Mouse (Mus musculus) limb, embryonic 15.5 days (tissue): Measurements from ENCODE around the gene Ndufa4l2. TPM values are rescaled to one million over a fixed set of nuclear protein-coding genes. Genes with fewer than 3 reads are reported as not detected.

Source experiments
- ATAC-seq: fragments of 200-750 bp; cut with Nextera tagmentation; 2 replicates; pipeline ENCODE4 v1.8.0; 2017; ENCODE audit warnings: low read depth, moderate TSS enrichment; ENCODE audit not compliant: insufficient number of reproducible peaks, low FRiP score, low TSS enrichment
- H3K27ac ChIP-seq: fragments of 300-500 bp; sonication (generic); 2 replicates; pipeline ENCODE4 v1.5.1; 2015; ENCODE audit warnings: moderate library complexity, mild to moderate bottlenecking, inconsistent platforms
- H3K27me3 ChIP-seq: fragments of 300-500 bp; sonication (generic); 2 replicates; pipeline ENCODE4 v1.6.1; 2015; ENCODE audit warnings: inconsistent platforms
- H3K36me3 ChIP-seq: fragments of 300-500 bp; sonication (generic); 2 replicates; pipeline ENCODE4 v1.6.1; 2015; ENCODE audit warnings: inconsistent platforms
- H3K4me1 ChIP-seq: fragments of 300-500 bp; sonication (generic); 2 replicates; pipeline ENCODE4 v1.6.1; 2015; ENCODE audit warnings: inconsistent platforms
- H3K4me2 ChIP-seq: fragments of 300-500 bp; sonication (generic); 2 replicates; pipeline ENCODE4 v1.6.1; 2015; ENCODE audit warnings: mild to moderate bottlenecking, inconsistent platforms
- H3K4me3 ChIP-seq: fragments of 300-500 bp; sonication (generic); 2 replicates; pipeline ENCODE4 v1.5.1; 2015; ENCODE audit warnings: mild to moderate bottlenecking, inconsistent platforms
- H3K9ac ChIP-seq: fragments of 300-500 bp; sonication (generic); 2 replicates; pipeline ENCODE4 v1.6.1; 2015; ENCODE audit warnings: inconsistent platforms
- H3K9me3 ChIP-seq: fragments of 300-500 bp; sonication (generic); 2 replicates; pipeline ENCODE4 v1.6.1; 2016; ENCODE audit warnings: inconsistent platforms
- WGBS: fragments of 180-500 bp; shearing (Covaris S2); methylation state at CpG from one replicate; pipeline ENCODE4 v1.1.7; 2015; 5-methylcytosine and 5-hydroxymethylcytosine counted together
- polyA plus RNA-seq: library from polyadenylated mRNA; unstranded; fragments of >200 nt; fragmentation: Nextera tagmentation; extraction: Ambion mirVana; gene quantifications from 2 replicates; pipeline ENCODE4 v1.2.1, GENCODE M21; 2015

Gene Ndufa4l2
- polyA plus RNA-seq, 1 experiment from 2014 or later, result 328 TPM

DNA sequence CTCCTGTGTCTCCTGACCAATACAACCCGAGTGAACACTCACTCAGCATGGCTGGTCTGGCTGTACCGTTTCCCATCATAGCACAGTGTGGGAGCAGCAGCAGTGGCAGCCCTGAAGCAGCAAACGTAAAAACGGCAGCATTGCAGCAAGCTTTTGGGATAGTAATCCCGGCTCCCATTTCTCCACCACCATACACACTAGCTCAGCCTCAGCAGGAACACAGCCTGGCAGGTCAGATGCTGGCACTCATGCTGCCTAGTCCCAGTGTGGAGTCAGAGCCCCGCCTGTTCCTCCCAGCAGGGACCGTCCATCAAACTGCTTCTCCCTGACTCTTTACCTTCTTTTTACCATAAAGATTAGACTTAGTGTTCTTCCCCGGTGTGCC, 23.6 kb upstream of the Ndufa4l2 start:
- no peak overlapping the region for H3K27ac ChIP-seq
- 79% methylated on average over 8 of the region's 8 CpGs for WGBS
- H3K4me3 ChIP-seq, result no peak overlapping the region
- no peaks in the 10 kb centered on the region; the same call in 1 of the 2 replicates for H3K4me1 ChIP-seq
- no peak overlapping the region for H3K9ac ChIP-seq
- H3K9me3 ChIP-seq, result no peaks in the 10 kb centered on the region
- peaks cover 84% of the 10 kb centered on the region for H3K36me3 ChIP-seq
- H3K4me2 ChIP-seq, result no peak overlapping the region
- H3K27me3 ChIP-seq, result no peaks in the 10 kb centered on the region
- ATAC-seq, result no peak

DNA sequence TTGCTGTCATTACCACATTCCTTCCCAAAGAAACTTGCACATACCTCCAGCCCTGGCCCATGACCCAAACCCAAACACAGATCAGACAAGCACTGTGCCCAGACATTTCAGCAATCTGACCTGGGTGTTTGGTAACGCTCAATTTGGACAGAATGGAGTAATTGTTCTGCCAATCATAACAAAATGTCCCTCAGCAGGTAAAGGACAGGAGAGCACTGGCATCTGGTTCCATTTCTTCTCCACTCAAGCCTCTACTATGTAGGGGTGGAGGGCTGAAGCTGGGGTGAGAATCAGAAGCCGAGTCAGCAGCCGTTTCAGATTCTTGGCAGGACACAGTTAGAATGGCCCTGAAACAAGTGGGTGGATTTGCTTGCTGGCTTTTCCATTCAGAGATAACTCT, 22.6 kb upstream of the Ndufa4l2 start:
- Histone ChIP-seq H3K4me1 (no peaks in the 10 kb centered on the region; the same call in 1 of the 2 replicates), H3K27me3 (no peaks in the 10 kb centered on the region), H3K4me3 (no peak overlapping the region), H3K9ac (no peak overlapping the region), H3K27ac (no peak overlapping the region), H3K4me2 (no peak overlapping the region), H3K36me3 (peaks cover 87% of the 10 kb centered on the region), H3K9me3 (no peaks in the 10 kb centered on the region)
- ATAC-seq, result no peak
- WGBS, result 81% methylated on average over 3 of the region's 3 CpGs

DNA sequence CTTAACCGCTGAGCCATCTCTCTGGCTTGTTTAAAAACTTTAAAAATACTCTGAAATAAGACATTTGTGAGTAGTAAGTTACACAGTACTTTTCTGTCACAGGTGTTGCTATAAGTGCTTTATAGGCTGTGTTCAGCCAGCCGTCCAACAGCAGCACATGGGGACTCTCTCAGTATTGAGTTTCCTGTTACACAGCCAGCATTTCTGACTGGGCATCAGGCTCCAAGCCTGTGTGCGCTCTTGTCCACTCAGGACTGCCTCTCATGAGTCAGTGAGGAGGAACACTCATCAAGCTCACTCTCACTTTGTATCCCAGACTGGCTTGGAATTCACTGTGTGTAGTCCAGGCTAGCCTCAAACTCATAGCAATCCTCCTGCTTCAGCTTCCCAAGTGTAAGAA, 18.6 kb upstream of the Ndufa4l2 start:
- no peak overlapping the region for H3K27ac ChIP-seq
- H3K4me3 ChIP-seq, result no peak overlapping the region
- no peak overlapping the region for H3K9ac ChIP-seq
- H3K36me3 ChIP-seq, result peaks cover 86% of the 10 kb centered on the region
- 80% methylated on average over 3 of the region's 3 CpGs for WGBS
- H3K4me1 ChIP-seq, result no peaks in the 10 kb centered on the region
- H3K27me3 ChIP-seq, result no peaks in the 10 kb centered on the region
- ATAC-seq, result no peak
- H3K4me2 ChIP-seq, result no peak overlapping the region
- no peaks in the 10 kb centered on the region for H3K9me3 ChIP-seq

- H3K9ac ChIP-seq, result no peak overlapping the region
- no peak for ATAC-seq
- H3K9me3 ChIP-seq, result no peaks in the 10 kb centered on the region
- H3K27ac ChIP-seq, result no peak overlapping the region
- H3K4me3 ChIP-seq, result no peak overlapping the region
- H3K36me3 ChIP-seq, result peaks cover 61% of the 10 kb centered on the region
- no peak overlapping the region for H3K4me2 ChIP-seq
- H3K4me1 ChIP-seq, result no peaks in the 10 kb centered on the region
- H3K27me3 ChIP-seq, result no peaks in the 10 kb centered on the region
- 75% methylated on average over 5 of the region's 5 CpGs for WGBS
Measured at GRCm38 (mm10) chr10:127499516-127499915, 15.3 kb upstream of the Ndufa4l2 start.

DNA sequence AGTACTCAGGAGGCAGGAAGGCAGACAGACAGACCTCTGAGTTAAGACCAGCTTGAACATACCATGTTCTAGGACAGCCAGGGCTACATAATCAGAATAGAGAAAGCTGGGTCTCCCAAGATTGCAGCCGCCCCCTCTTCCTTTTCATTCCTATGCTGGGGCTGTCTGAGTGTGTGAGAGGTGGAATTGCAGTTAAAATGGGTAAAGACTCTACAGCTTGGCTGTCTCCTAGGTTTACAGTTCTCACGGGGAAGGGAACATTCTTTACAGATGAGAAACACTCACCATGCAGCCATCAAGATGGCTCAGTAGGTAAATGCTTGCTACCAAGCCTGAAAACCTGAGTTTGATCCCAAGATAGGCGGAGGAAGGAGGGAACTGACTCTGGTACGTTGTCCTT, 14.7 kb upstream of the Ndufa4l2 start:
- WGBS, result 79% methylated on average over 4 of the region's 4 CpGs
- H3K27ac ChIP-seq, result no peak overlapping the region
- no peak overlapping the region for H3K4me3 ChIP-seq
- no peaks in the 10 kb centered on the region for H3K4me1 ChIP-seq
- no peaks in the 10 kb centered on the region for H3K9me3 ChIP-seq
- no peak overlapping the region for H3K4me2 ChIP-seq
- H3K9ac ChIP-seq, result no peak overlapping the region
- no peak for ATAC-seq
- no peaks in the 10 kb centered on the region for H3K27me3 ChIP-seq
- peaks cover 59% of the 10 kb centered on the region for H3K36me3 ChIP-seq

- Histone ChIP-seq H3K4me2 (no peak within 1 kb of the TSS), H3K4me1 (no peaks in the 10 kb centered on the region), H3K9me3 (no peaks in the 10 kb centered on the region), H3K4me3 (no peak within 1 kb of the TSS), H3K36me3 (peaks cover 56% of the 10 kb centered on the region), H3K9ac (no peak within 1 kb of the TSS), H3K27me3 (no peaks in the 10 kb centered on the region), H3K27ac (peak within 1 kb of the TSS; percentile 24)
- 67% methylated on average over 13 of the region's 13 CpGs for WGBS
- ATAC-seq, result peak; percentile 38
Measured at GRCm38 (mm10) chr10:127500894-127501893, 13.6 kb upstream of the Ndufa4l2 start, which contains the start of gene Stac3. TSS of gene Stac3 (plus strand) at chr10:127501686.

DNA sequence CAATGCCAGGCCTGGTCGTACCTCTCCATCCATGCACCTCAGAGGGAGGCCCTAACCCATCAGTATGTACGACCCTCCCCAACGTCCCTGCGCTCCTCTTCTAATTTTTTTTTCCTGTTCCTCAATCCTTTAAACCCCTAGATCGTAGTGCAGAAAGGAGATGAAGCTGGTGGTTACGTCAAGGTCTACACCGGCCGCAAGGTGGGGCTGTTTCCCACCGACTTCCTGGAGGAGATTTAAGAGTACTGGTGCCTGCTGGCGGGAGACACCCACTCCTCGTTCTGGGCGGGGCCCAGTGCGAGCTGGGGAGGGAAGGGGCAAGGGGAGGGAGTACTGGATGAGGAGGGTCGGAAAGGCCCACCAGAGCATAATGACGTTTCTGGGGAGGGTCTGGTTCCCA, 6.5 kb upstream of the Ndufa4l2 start:
- no peak overlapping the region for H3K9ac ChIP-seq
- 5% methylated on average over 15 of the region's 15 CpGs for WGBS
- no peaks in the 10 kb centered on the region for H3K9me3 ChIP-seq
- H3K27me3 ChIP-seq, result peaks cover 53% of the 10 kb centered on the region
- peaks cover 17% of the 10 kb centered on the region for H3K36me3 ChIP-seq
- ATAC-seq, result no peak
- H3K27ac ChIP-seq, result no peak overlapping the region
- H3K4me3 ChIP-seq, result peak overlapping the region; percentile 36; the same call in 1 of the 2 replicates
- peak overlapping the region; percentile 75 for H3K4me2 ChIP-seq
- peaks cover 52% of the 10 kb centered on the region for H3K4me1 ChIP-seq

DNA sequence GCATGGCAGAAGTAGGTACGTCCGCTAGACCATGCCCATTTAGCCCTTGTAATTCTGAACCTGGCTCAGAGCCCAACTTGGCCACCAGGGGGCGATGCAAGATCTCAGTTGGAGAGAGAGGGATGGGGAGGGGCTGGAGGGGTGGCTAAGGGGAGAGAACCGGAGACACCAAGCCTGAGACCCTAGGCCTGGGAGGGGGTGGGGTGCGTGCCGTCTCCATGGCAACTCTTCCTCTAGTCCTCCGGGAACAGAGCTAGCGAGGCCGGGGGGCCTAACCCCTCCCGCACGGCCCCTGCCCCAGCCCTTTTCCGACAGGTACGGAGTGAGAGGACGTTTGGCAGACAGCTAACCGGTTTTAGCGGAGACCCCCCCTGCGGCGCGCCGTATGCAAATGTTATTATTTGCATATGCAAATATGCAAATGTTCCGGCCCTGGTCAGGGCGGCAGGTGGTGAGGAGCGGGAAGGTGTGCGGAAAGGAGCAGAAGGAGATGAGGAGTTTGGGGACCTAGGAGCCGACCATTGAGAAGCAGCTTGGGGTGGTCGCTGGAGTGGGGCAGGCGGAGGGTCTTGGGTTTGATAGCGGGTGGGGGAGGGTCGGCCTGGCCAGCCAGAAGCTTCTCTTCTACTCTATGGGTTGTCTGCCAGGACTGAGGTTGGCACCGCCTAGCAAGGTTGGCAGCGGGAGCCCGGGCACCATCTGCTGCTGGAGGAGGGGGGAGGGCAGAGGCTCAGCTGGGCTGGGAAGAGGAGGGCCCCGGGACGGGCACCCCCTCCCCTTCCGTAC, 5.5 kb upstream of the Ndufa4l2 start:
- Histone ChIP-seq H3K27ac (no peak overlapping the region), H3K4me1 (peaks cover 62% of the 10 kb centered on the region), H3K4me2 (peak overlapping the region; percentile 75), H3K9ac (no peak overlapping the region), H3K27me3 (peaks cover 63% of the 10 kb centered on the region), H3K4me3 (peak overlapping the region; percentile 36), H3K9me3 (no peaks in the 10 kb centered on the region), H3K36me3 (peaks cover 13% of the 10 kb centered on the region)
- WGBS, result 1% methylated on average over 35 of the region's 35 CpGs
- no peak for ATAC-seq

DNA sequence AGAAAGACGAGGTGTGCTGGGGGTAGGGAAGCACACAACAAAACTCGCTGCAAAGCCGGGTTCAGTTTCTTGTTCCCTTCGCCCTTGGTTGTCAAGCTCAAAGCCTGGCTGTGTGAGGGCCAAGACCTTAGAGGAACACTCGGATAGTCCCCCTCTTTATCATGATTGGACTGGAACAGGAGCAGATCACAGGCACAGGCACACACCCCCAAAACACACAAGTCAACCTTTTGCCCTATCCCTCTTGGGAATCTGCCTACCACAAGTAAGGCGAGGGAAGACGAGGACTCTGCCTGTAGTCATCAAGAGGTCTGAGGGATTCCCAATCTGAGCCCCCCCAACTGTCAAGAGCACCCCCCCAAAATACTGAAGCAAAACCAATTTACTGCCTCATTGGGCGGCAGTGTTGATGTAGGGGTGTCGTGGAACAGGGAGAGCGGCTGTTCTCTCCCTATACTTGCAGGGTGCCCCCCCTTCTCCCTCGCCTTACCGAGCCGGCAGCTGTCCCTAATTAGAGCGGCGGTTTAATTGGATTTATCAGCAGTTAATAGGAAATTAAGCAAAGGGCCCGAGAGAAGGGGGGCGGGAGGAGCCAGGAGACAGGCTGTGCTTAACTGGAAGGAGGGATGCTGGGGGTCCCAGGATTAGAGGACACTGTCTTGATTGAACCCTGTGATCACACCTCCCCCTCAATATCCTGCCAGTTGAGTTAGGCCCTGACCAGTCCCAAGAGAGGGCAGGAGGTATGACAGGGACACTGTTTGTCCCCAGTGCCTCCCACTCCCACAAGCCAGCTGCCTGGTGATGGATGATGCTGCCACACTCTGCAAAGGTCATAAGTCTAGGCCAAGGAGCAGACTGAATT, 4.7 kb upstream of the Ndufa4l2 start:
- H3K36me3 ChIP-seq, result peaks cover 9% of the 10 kb centered on the region
- H3K27ac ChIP-seq, result no peak overlapping the region
- WGBS, result 17% methylated on average over 17 of the region's 17 CpGs
- H3K4me2 ChIP-seq, result peak overlapping the region; percentile 75
- H3K9me3 ChIP-seq, result no peaks in the 10 kb centered on the region
- peaks cover 71% of the 10 kb centered on the region for H3K4me1 ChIP-seq
- no peak overlapping the region for H3K9ac ChIP-seq
- H3K27me3 ChIP-seq, result peaks cover 71% of the 10 kb centered on the region
- H3K4me3 ChIP-seq, result peak overlapping the region; percentile 36; the same call in 1 of the 2 replicates
- no peak for ATAC-seq

DNA sequence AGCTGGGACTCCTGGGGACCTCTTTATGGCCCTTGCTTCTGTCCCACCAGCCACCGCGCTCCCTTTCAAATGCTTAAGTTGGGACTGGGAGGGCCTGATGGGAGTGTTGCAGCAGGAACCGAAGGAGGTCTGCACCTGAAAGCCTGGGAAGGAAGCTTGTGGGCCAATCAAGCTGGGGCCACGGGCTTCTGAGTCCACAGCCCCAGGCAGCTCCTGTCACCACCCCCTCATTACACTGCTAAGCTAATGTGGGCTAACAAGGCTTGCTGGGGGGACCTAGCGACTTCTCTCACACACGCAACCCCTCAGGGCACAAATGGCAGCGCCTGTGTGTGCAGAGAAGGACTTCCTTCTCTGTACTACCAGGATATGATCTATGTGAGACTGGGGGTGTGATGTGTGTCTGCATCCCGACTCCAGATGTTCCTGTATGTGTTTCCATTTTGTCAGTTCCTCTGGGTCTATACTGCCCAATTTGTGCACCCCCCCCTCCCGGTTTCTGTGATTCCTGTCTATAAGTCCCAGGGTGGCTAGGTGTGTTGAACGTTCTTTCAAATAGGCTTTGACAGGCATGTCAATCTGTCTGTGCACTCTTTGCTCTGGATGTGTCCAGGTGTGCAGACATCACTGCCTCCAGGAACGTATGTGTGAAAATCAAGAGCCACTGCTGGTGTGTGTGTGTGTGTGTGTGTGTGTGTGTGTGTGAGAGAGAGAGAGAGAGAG, 3.7 kb upstream of the Ndufa4l2 start:
- peaks cover 3% of the 10 kb centered on the region; the same call in 1 of the 2 replicates for H3K36me3 ChIP-seq
- no peak for ATAC-seq
- 13% methylated on average over 11 of the region's 11 CpGs for WGBS
- peak overlapping the region; percentile 50 for H3K4me3 ChIP-seq
- no peak overlapping the region for H3K9ac ChIP-seq
- H3K9me3 ChIP-seq, result no peaks in the 10 kb centered on the region
- peaks cover 80% of the 10 kb centered on the region for H3K4me1 ChIP-seq
- H3K27me3 ChIP-seq, result peaks cover 80% of the 10 kb centered on the region
- H3K27ac ChIP-seq, result no peak overlapping the region
- peak overlapping the region; percentile 97 for H3K4me2 ChIP-seq
